Mouse (Mus musculus): ENCODE results near the gene Srpr. TPM values are rescaled to one million over a fixed set of nuclear protein-coding genes. Genes with fewer than 3 reads are reported as not detected.

Gene Srpr
- total and polyA plus RNA-seq, 2 experiments from 2014 or later: 35.5 to 66.3 TPM

DNA sequence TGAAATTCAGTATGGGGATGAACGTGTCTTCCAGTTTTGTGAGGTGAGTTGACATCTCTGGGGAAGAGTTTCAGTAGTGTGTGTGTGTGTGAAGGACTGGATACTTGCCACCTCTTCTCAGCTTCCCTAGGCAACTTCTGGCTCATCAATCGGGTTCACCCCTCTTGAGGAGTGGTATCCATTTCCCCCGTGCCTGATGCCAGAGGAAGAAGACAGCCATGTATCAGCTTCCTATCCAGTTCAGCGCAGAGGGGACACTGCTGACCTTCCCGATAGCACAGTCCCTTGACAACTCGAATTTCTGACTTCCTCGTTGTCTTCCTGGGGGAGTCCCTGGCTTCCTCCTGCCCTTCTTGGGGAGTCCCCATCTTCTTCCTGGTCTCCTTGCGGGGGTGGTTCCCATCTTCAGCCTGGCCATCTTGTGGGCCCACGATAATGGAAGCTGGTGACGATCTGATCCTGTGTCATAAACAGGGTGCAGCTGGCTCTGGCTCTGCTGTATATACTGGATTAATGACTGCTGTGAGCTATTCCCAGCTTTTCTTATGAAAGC lies 12.5 kb upstream of the Srpr start:
- Histone ChIP-seq H3K27ac (no peak overlapping the region), H3K4me3 (ENCODE audit: low read length) (no peak overlapping the region), H3K36me3 (ENCODE audit: insufficient read depth, low read length) (no peaks in the 10 kb centered on the region), H3K9me3 (ENCODE audit: low read length) (no peaks in the 10 kb centered on the region), H3K4me2 (ENCODE audit: low read depth, low read length) (no peak overlapping the region), H3K9ac (replicated peaks; ENCODE audit: low read length) (no peak overlapping the region), H3K4me1 (ENCODE audit: insufficient read depth, low read length) (no peaks in the 10 kb centered on the region; the same call in 1 of the 2 replicates), H3K27me3 (ENCODE audit: insufficient read depth, low read length) (no peaks in the 10 kb centered on the region)
- ATAC-seq (no peak), DNase-seq (ENCODE audit: low spot score) (no peak)
- TF ChIP-seq CTCF (IDR thresholded peaks at IDR 0.05; ENCODE audit: low read depth): no peak
- 89% methylated on average over 10 of the region's 10 CpGs for WGBS

DNA sequence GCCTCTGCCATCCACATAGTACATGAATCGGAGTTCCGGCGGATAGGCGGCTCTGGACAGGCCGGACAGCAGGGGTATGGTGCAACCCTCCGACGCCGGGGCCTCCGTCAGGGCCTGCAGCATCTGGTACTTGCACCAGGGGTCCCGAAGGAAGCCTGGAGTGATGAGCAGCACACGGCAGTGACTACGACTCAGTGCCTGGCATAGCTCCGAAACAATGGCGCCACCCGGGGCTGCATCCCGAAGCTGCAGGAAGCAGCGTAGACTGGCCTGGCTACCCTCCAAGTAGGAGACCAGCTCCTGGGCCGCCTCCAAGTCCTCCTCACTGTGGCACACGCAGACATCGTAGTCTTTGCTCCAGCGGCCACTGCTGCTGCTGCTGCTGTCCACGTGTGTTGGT lies 11.3 kb upstream of the Srpr start:
- peak; percentile 68 for ATAC-seq
- 36% methylated on average over 22 of the region's 22 CpGs for WGBS
- H3K9ac ChIP-seq (replicated peaks; ENCODE audit: low read length): no peak overlapping the region
- H3K4me2 ChIP-seq (ENCODE audit: low read depth, low read length): peak overlapping the region; percentile 42
- no peaks in the 10 kb centered on the region; the same call in 1 of the 2 replicates for H3K4me1 ChIP-seq (ENCODE audit: insufficient read depth, low read length)
- H3K27ac ChIP-seq: no peak overlapping the region
- DNase-seq (ENCODE audit: low spot score): peak; percentile 79
- no peaks in the 10 kb centered on the region for H3K36me3 ChIP-seq (ENCODE audit: insufficient read depth, low read length)
- peak; percentile 37 for TF ChIP-seq CTCF (IDR thresholded peaks at IDR 0.05; ENCODE audit: low read depth)
- H3K4me3 ChIP-seq (ENCODE audit: low read length): no peak overlapping the region
- H3K27me3 ChIP-seq (ENCODE audit: insufficient read depth, low read length): no peaks in the 10 kb centered on the region
- H3K9me3 ChIP-seq (ENCODE audit: low read length): no peaks in the 10 kb centered on the region

DNA sequence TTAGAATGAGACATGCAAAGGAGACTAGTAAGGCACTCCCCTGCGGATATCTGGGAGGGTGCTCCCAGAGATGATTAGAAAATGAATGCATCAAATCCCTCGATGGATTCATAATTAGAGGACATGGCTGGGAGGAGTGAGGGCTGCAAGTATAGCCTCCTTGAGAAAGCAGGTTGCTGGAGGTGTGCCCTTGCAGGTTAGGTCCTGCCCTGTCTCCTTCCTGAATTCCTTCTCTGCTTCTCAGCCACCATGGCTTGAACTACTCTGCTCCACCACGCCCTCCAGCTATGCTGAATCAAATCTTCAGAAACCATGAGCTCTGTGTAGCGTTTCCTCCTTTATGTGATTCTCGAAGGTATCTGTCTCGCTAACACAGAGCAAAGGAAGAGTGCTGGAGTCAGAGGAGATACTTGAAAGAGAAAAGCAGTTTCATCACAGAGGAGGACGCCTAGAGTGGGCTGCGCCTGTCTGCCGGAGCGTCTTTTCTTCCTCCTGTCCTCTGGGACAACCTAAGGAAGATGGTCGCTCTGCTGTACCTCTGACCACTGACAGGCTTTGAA lies 6.9 kb upstream of the Srpr start:
- Histone ChIP-seq H3K9ac (replicated peaks; ENCODE audit: low read length) (no peak overlapping the region), H3K4me2 (ENCODE audit: low read depth, low read length) (no peak overlapping the region), H3K4me3 (ENCODE audit: low read length) (no peak overlapping the region), H3K27ac (no peak overlapping the region), H3K4me1 (ENCODE audit: insufficient read depth, low read length) (no peaks in the 10 kb centered on the region; the same call in 1 of the 2 replicates), H3K27me3 (ENCODE audit: insufficient read depth, low read length) (no peaks in the 10 kb centered on the region), H3K36me3 (ENCODE audit: insufficient read depth, low read length) (no peaks in the 10 kb centered on the region), H3K9me3 (ENCODE audit: low read length) (no peaks in the 10 kb centered on the region)
- TF ChIP-seq CTCF (IDR thresholded peaks at IDR 0.05; ENCODE audit: low read depth): no peak
- no peak for DNase-seq (ENCODE audit: low spot score)
- 72% methylated on average over 11 of the region's 11 CpGs for WGBS
- ATAC-seq: no peak

DNA sequence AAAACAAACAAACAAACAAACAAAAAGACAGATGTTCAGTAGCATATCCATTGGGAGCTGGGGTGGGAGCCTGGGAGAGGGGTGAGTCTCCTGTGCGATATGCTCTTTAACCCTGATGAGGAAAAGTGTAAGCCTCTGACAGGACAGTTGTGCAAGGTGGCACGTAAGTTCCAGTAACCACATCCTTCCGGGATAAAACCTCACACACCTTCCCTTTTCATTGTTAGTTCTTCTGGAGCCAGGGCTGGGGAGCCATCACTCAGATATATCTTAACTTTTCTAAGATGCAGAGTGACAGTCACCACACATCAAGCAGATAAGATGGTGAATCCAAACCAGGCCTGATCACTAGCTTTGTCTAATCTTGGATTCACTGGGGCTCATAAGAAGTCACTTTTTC lies 5.9 kb upstream of the Srpr start:
- WGBS: 99% methylated on average over 3 of the region's 3 CpGs
- ATAC-seq (no peak), DNase-seq (ENCODE audit: low spot score) (no peak)
- no peaks in the 10 kb centered on the region; the same call in 1 of the 2 replicates for H3K4me1 ChIP-seq (ENCODE audit: insufficient read depth, low read length)
- no peak for TF ChIP-seq CTCF (IDR thresholded peaks at IDR 0.05; ENCODE audit: low read depth)
- no peaks in the 10 kb centered on the region for H3K36me3 ChIP-seq (ENCODE audit: insufficient read depth, low read length)
- no peaks in the 10 kb centered on the region for H3K9me3 ChIP-seq (ENCODE audit: low read length)
- H3K9ac ChIP-seq (replicated peaks; ENCODE audit: low read length): no peak overlapping the region
- H3K27ac ChIP-seq: no peak overlapping the region
- H3K27me3 ChIP-seq (ENCODE audit: insufficient read depth, low read length): no peaks in the 10 kb centered on the region
- no peak overlapping the region for H3K4me2 ChIP-seq (ENCODE audit: low read depth, low read length)
- no peak overlapping the region for H3K4me3 ChIP-seq (ENCODE audit: low read length)

DNA sequence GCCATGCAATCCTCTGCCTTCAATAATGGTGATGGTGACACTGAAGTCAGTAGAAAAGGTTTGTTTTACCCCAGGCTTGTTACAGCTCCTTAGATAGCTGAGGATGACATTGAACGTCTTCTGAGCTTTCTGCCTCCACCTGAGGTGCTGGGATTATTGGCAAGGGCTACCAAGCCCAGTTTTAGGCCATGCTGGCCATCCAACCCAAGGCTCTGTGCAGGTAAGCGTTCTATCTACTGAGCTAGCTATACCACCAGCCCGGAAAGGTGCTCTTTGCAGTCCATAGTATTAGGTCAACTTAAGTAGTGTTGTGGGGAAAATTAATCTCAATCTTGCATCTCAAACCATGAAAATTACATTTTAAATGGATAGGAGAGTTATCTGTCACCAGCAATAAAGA lies 2.4 kb upstream of the Srpr start:
- Histone ChIP-seq H3K36me3 (ENCODE audit: insufficient read depth, low read length) (no peaks in the 10 kb centered on the region), H3K9ac (replicated peaks; ENCODE audit: low read length) (no peak overlapping the region), H3K4me1 (ENCODE audit: insufficient read depth, low read length) (no peaks in the 10 kb centered on the region), H3K9me3 (ENCODE audit: low read length) (no peaks in the 10 kb centered on the region), H3K4me3 (ENCODE audit: low read length) (no peak overlapping the region), H3K27ac (no peak overlapping the region), H3K4me2 (ENCODE audit: low read depth, low read length) (no peak overlapping the region), H3K27me3 (ENCODE audit: insufficient read depth, low read length) (no peaks in the 10 kb centered on the region)
- TF ChIP-seq CTCF (IDR thresholded peaks at IDR 0.05; ENCODE audit: low read depth): no peak
- DNase-seq (ENCODE audit: low spot score) (no peak), ATAC-seq (no peak)
- WGBS: 91% methylated on average over 3 of the region's 3 CpGs

GRCm38 (mm10) chr9:35198351-35198750 lies 1.6 kb upstream of the Srpr start:
- no peak overlapping the region for H3K9ac ChIP-seq (replicated peaks; ENCODE audit: low read length)
- H3K36me3 ChIP-seq (ENCODE audit: insufficient read depth, low read length): no peaks in the 10 kb centered on the region
- H3K4me1 ChIP-seq (ENCODE audit: insufficient read depth, low read length): no peaks in the 10 kb centered on the region
- H3K27me3 ChIP-seq (ENCODE audit: insufficient read depth, low read length): no peaks in the 10 kb centered on the region
- TF ChIP-seq CTCF (IDR thresholded peaks at IDR 0.05; ENCODE audit: low read depth): no peak
- WGBS: 69% methylated on average over 10 of the region's 10 CpGs
- H3K4me3 ChIP-seq (ENCODE audit: low read length): no peak overlapping the region
- no peak overlapping the region for H3K27ac ChIP-seq
- no peaks in the 10 kb centered on the region for H3K9me3 ChIP-seq (ENCODE audit: low read length)
- no peak overlapping the region for H3K4me2 ChIP-seq (ENCODE audit: low read depth, low read length)
- DNase-seq (ENCODE audit: low spot score) (no peak), ATAC-seq (no peak)
